Mouse (Mus musculus): Measurements from ENCODE around the gene Tbk1.

DNA sequence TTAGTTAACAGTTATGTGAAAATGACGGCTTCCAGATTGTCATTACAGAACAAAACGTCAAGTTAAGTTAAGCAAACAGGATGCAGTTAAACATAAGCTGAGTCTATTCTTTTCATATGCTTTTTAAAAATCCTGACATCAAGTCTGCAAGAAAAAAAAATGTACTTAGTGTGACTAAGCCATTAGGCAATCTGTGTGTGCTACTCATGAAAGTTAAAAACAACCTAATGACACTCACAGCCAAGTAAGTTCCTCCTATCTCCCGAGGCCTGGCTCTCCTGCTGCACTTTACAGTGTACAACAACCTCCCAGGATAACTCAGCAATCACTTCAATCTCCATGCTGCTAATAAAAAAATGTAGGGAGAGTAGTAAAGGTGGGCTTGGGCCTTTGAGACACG is 17.0 kb upstream of the Tbk1 start:
- no peak for TF ChIP-seq ZC3H11A (IDR thresholded peaks at IDR 0.05; ENCODE audit: borderline replicate concordance, low read depth, low read length)
- no peak for TF ChIP-seq ZNF384 (IDR thresholded peaks at IDR 0.05; ENCODE audit: low read depth, low read length)
- no peak for TF ChIP-seq MAFK (IDR thresholded peaks at IDR 0.05; ENCODE audit: insufficient read depth, low read depth, low read length)

All from ES-E14 (cell line).